Mouse (Mus musculus): ENCODE measurements at regions not wholly inside any gene's neighbourhood (a gene's known extent, or its start where the extent isn't known, plus 50 kb on each side); places are given as distances from the start of the nearest gene placed in this dataset.

DNA sequence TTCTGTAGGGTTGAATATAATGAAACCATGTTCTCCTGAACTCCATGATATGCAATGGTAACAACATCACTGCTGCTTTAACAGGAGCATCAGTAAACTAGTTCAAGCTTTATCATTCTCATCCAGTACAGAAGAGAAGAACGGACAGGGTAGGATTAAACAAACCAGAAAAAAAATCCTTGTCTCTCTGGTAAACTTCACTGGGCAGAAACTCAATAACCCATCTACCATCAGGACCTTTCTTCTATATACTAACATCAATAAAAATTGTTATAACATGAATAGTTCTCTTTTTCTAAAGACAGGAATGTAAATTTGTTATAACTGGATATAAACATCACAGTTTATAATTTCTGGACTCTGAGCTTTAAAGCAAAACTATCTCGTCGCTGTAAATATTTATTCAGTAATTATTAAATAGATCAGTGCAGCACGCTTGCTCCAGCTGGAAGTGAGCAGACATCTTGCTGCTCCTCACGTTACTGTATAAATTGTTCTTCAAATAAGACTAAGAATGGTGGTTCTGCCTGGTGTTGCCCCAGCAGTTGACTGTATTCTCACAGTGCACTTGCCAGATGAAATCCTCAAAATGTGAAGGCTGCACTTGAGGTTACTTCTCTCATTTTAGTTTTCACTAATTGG, 104.8 kb upstream of the P2ry1 start:
- no peak overlapping the region for H3K4me3 ChIP-seq
- H3K27ac ChIP-seq: no peak overlapping the region
- 86% methylated on average over 5 of the region's 5 CpGs for WGBS
- no peaks in the 10 kb centered on the region for H3K27me3 ChIP-seq (ENCODE audit: control insufficient read depth, insufficient read depth, low read length)
- H3K9ac ChIP-seq (ENCODE audit: low read depth, low read length): no peak overlapping the region
- no peaks in the 10 kb centered on the region for H3K4me1 ChIP-seq (ENCODE audit: control insufficient read depth, insufficient read depth, low read length)
- no peaks in the 10 kb centered on the region for H3K36me3 ChIP-seq (ENCODE audit: control insufficient read depth, insufficient read depth, low read length)
- intact Hi-C loops (cut with DNase I): no loop called here
- no peaks in the 10 kb centered on the region for H3K79me2 ChIP-seq (replicated peaks; ENCODE audit: control insufficient read depth, insufficient read depth, low read length)
- TF ChIP-seq EP300 (IDR thresholded peaks at IDR 0.05; ENCODE audit: insufficient read depth, low read depth, low read length) (no peak), POLR2A (IDR thresholded peaks at IDR 0.05; ENCODE audit: insufficient read depth, low read depth, low read length) (no peak), CTCF (IDR thresholded peaks at IDR 0.05) (no peak)
- no peak for DNase-seq

- 58% methylated on average over 1 of the region's 1 CpGs for WGBS
- no peaks in the 10 kb centered on the region for H3K27me3 ChIP-seq (ENCODE audit: control insufficient read depth, insufficient read depth, low read length)
- intact Hi-C loops (cut with DNase I): no loop called here
- no peak for TF ChIP-seq EP300 (IDR thresholded peaks at IDR 0.05; ENCODE audit: insufficient read depth, low read depth, low read length)
- no peak for TF ChIP-seq CTCF (IDR thresholded peaks at IDR 0.05)
- TF ChIP-seq POLR2A (IDR thresholded peaks at IDR 0.05; ENCODE audit: insufficient read depth, low read depth, low read length): no peak
- no peak overlapping the region for H3K4me3 ChIP-seq
- no peaks in the 10 kb centered on the region for H3K79me2 ChIP-seq (replicated peaks; ENCODE audit: control insufficient read depth, insufficient read depth, low read length)
- no peak overlapping the region for H3K27ac ChIP-seq
- no peak for DNase-seq
- no peaks in the 10 kb centered on the region for H3K36me3 ChIP-seq (ENCODE audit: control insufficient read depth, insufficient read depth, low read length)
- no peak overlapping the region for H3K9ac ChIP-seq (ENCODE audit: low read depth, low read length)
- no peaks in the 10 kb centered on the region for H3K4me1 ChIP-seq (ENCODE audit: control insufficient read depth, insufficient read depth, low read length)
These were observed 103.9 kb upstream of the P2ry1 start for GRCm38 (mm10) chr3:60898720-60899119.

DNA sequence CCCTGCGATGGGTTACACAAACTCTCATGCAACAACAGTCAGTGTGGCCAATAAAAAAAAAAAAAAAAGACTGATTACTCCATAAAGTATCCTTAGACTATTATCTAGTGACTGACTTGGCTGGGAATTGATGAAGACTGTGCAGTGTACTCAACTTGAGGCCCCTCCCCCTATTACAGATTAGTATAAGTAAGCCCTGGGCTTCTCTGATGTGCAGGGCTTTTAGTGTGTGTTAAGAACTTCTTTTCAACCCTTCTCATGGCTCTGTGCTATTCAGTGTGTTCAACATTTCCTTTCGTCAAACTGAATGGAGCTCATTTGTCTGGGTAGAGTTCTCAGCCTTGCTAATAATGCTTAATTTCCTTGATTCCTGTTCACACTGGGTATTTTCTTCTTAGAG, 101.0 kb upstream of the P2ry1 start:
- no peaks in the 10 kb centered on the region for H3K4me1 ChIP-seq (ENCODE audit: control insufficient read depth, insufficient read depth, low read length)
- no peak for DNase-seq
- H3K27ac ChIP-seq: no peak overlapping the region
- H3K79me2 ChIP-seq (replicated peaks; ENCODE audit: control insufficient read depth, insufficient read depth, low read length): no peaks in the 10 kb centered on the region
- WGBS: 89% methylated on average over 2 of the region's 2 CpGs
- intact Hi-C loops (cut with DNase I): no loop called here
- no peaks in the 10 kb centered on the region for H3K36me3 ChIP-seq (ENCODE audit: control insufficient read depth, insufficient read depth, low read length)
- H3K9ac ChIP-seq (ENCODE audit: low read depth, low read length): no peak overlapping the region
- TF ChIP-seq EP300 (IDR thresholded peaks at IDR 0.05; ENCODE audit: insufficient read depth, low read depth, low read length) (no peak), POLR2A (IDR thresholded peaks at IDR 0.05; ENCODE audit: insufficient read depth, low read depth, low read length) (no peak)
- H3K4me3 ChIP-seq: no peak overlapping the region
- no peaks in the 10 kb centered on the region for H3K27me3 ChIP-seq (ENCODE audit: control insufficient read depth, insufficient read depth, low read length)

DNA sequence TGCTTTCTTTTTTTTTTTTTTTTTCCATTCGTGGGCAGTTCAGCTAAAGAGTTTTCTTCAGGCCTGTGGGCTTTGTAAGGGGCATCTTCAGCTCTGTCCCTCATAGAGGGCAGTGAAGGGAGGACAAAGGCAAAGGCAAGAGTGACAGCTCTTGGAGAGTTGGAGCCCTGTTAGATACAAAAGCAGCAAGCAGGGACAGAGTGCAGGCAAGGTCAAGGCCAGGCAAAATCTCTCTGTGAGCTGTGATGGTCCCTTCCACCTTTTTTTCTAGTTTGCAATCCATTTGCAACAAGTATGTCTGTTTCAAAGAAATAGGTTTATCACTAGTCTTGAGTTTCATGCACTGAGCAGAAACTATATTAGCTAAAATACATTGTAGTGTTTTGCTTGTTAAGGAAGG, 86.2 kb upstream of the P2ry1 start:
- Histone ChIP-seq H3K4me1 (ENCODE audit: control insufficient read depth, insufficient read depth, low read length) (no peaks in the 10 kb centered on the region), H3K36me3 (ENCODE audit: control insufficient read depth, insufficient read depth, low read length) (no peaks in the 10 kb centered on the region), H3K4me3 (no peak overlapping the region), H3K27me3 (ENCODE audit: control insufficient read depth, insufficient read depth, low read length) (no peaks in the 10 kb centered on the region; the same call in 1 of the 2 replicates), H3K9ac (ENCODE audit: low read depth, low read length) (no peak overlapping the region), H3K79me2 (replicated peaks; ENCODE audit: control insufficient read depth, insufficient read depth, low read length) (no peaks in the 10 kb centered on the region), H3K27ac (no peak overlapping the region)
- TF ChIP-seq CTCF (IDR thresholded peaks at IDR 0.05) (no peak), POLR2A (IDR thresholded peaks at IDR 0.05; ENCODE audit: insufficient read depth, low read depth, low read length) (no peak), EP300 (IDR thresholded peaks at IDR 0.05; ENCODE audit: insufficient read depth, low read depth, low read length) (no peak)
- intact Hi-C loops (cut with DNase I): no loop called here
- WGBS: 23% methylated on average over 1 of the region's 1 CpGs
- DNase-seq: no peak

DNA sequence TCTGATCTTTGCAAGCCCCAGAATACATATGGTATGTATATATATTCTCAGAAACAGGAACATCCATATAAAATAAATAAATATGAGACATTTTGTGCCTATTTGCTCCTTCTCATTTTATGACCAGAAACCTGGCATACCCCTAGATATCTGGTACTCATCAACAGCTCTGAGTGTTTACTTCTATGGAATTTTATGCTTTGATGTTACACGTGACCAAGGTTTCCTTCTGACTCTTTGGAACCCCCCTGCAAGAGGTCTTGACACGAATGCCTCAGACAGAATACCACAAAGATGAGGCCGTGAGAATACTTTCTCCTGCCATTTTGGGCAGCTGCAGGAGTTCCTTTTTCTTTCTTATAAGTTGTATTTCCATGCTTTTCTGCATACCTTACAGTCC, 85.3 kb upstream of the P2ry1 start:
- TF ChIP-seq EP300 (IDR thresholded peaks at IDR 0.05; ENCODE audit: insufficient read depth, low read depth, low read length): no peak
- no peak for TF ChIP-seq CTCF (IDR thresholded peaks at IDR 0.05)
- no peak for TF ChIP-seq POLR2A (IDR thresholded peaks at IDR 0.05; ENCODE audit: insufficient read depth, low read depth, low read length)
- intact Hi-C loops (cut with DNase I): no loop called here
- H3K27ac ChIP-seq: no peak overlapping the region
- H3K4me1 ChIP-seq (ENCODE audit: control insufficient read depth, insufficient read depth, low read length): no peaks in the 10 kb centered on the region
- H3K79me2 ChIP-seq (replicated peaks; ENCODE audit: control insufficient read depth, insufficient read depth, low read length): no peaks in the 10 kb centered on the region
- 83% methylated on average over 3 of the region's 3 CpGs for WGBS
- no peak overlapping the region for H3K4me3 ChIP-seq
- no peaks in the 10 kb centered on the region for H3K36me3 ChIP-seq (ENCODE audit: control insufficient read depth, insufficient read depth, low read length)
- no peak overlapping the region for H3K9ac ChIP-seq (ENCODE audit: low read depth, low read length)
- H3K27me3 ChIP-seq (ENCODE audit: control insufficient read depth, insufficient read depth, low read length): no peaks in the 10 kb centered on the region; the same call in 1 of the 2 replicates
- DNase-seq: no peak

DNA sequence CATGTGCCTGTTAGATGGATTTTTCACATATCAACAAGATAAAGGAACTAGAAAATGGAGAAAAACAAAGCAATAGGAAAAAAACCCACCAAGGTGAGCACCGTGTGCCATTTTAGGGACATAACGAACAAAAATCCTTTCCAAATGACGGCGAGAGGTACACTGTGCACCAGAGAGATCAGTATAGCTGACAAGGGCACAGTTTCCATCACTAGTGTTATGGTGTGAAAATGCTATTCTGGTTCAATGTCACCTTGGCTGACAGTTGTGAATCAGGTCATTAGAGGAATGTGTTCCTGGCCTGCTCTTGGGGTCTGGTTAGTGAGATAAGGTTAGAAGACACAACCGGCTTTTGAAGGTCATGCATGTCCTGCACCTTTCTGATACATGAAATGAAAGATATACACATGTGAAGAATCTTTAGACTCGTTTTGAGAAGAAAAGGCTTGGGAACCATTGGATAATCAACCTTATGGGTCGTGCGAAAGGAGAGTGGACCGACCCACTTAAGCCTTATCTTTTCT, 76.5 kb upstream of the P2ry1 start:
- no peaks in the 10 kb centered on the region for H3K79me2 ChIP-seq (replicated peaks; ENCODE audit: control insufficient read depth, insufficient read depth, low read length)
- intact Hi-C loops (cut with DNase I): loop anchor here (5.0 kb wide), 1 partner anchor 76 kb away; the partner anchor contains the start of gene P2ry1

More for the DNA sequence above, 76.5 kb upstream of the P2ry1 start:
- no peak for TF ChIP-seq POLR2A (IDR thresholded peaks at IDR 0.05; ENCODE audit: insufficient read depth, low read depth, low read length)
- TF ChIP-seq EP300 (IDR thresholded peaks at IDR 0.05; ENCODE audit: insufficient read depth, low read depth, low read length): no peak
- TF ChIP-seq CTCF (IDR thresholded peaks at IDR 0.05): no peak
- no peaks in the 10 kb centered on the region for H3K4me1 ChIP-seq (ENCODE audit: control insufficient read depth, insufficient read depth, low read length)
- 60% methylated on average over 9 of the region's 9 CpGs for WGBS
- no peaks in the 10 kb centered on the region for H3K36me3 ChIP-seq (ENCODE audit: control insufficient read depth, insufficient read depth, low read length)
- no peak for DNase-seq
- no peaks in the 10 kb centered on the region for H3K27me3 ChIP-seq (ENCODE audit: control insufficient read depth, insufficient read depth, low read length)
- H3K27ac ChIP-seq: no peak overlapping the region
- H3K4me3 ChIP-seq: no peak overlapping the region
- no peak overlapping the region for H3K9ac ChIP-seq (ENCODE audit: low read depth, low read length)

Measured in heart, adult 2 months (tissue).